Mouse (Mus musculus): ENCODE data around the gene Ttc27. TPM values are rescaled to one million over a fixed set of nuclear protein-coding genes. Genes with fewer than 3 reads are reported as not detected.

The Ttc27 gene
- polyA plus RNA-seq, 1 experiment from 2014 or later, result 22.9 TPM

DNA sequence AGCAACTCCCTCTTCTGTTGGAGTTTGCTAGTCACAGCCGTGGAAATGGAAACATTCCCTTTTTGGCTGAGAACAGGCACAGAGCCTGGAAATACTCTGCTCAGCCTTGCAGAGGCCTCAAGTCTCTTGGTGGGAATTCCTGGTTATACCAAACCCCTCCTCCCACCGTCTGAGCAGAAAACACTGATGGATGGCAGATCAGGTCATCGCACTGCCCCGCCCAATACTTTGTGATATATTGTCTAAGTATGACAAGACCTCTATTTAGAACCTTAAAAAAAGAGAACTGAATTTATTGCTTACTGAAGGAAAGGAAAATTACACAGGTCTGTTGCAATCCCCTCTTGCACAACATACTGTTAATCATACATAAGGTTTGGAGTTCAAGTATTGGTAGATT lies 6.8 kb upstream of the Ttc27 start:
- 83% methylated on average over 4 of the region's 4 CpGs for WGBS
- Histone ChIP-seq H3K4me2 (no peak overlapping the region), H3K27ac (no peak overlapping the region), H3K27me3 (peaks cover 7% of the 10 kb centered on the region; the same call in 1 of the 2 replicates), H3K4me1 (no peaks in the 10 kb centered on the region), H3K4me3 (replicated peaks) (no peak overlapping the region), H3K36me3 (replicated peaks) (no peaks in the 10 kb centered on the region), H3K9ac (no peak overlapping the region), H3K9me3 (no peaks in the 10 kb centered on the region)
- no peak for ATAC-seq (ENCODE audit: low FRiP score)

GRCm38 (mm10) chr17:74711627-74712026 lies 5.9 kb upstream of the Ttc27 start:
- H3K9ac ChIP-seq, result no peak overlapping the region
- 91% methylated on average over 8 of the region's 8 CpGs for WGBS
- H3K4me2 ChIP-seq, result no peak overlapping the region
- H3K36me3 ChIP-seq (replicated peaks), result no peaks in the 10 kb centered on the region
- no peak overlapping the region for H3K4me3 ChIP-seq (replicated peaks)
- ATAC-seq (ENCODE audit: low FRiP score), result no peak
- H3K27ac ChIP-seq, result no peak overlapping the region
- no peaks in the 10 kb centered on the region for H3K9me3 ChIP-seq
- H3K4me1 ChIP-seq, result no peaks in the 10 kb centered on the region
- H3K27me3 ChIP-seq, result peaks cover 12% of the 10 kb centered on the region; the same call in 1 of the 2 replicates

DNA sequence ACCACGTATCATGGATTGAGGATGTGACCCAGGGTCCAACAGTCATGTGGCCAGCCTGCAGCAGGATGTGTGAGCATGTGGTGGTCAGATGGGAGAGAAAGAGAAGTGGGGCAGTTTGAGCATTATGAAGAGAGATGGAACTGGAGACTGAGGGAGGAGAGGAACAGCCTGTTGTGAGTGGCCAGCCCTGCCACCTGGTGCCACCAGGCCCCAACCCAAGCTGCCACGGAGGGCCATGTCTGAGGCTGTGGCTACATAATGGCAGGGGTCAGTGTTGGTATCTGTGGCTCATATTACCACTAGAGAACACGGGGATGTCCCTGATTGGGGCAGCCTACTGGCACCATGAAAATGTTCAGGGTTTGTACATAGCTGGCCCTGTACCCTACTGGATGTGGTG lies 2.4 kb upstream of the Ttc27 start:
- Histone ChIP-seq H3K9me3 (no peaks in the 10 kb centered on the region), H3K4me3 (replicated peaks) (no peak overlapping the region), H3K4me1 (peaks cover 8% of the 10 kb centered on the region), H3K36me3 (replicated peaks) (no peaks in the 10 kb centered on the region), H3K4me2 (no peak overlapping the region), H3K9ac (no peak overlapping the region), H3K27ac (no peak overlapping the region), H3K27me3 (peaks cover 12% of the 10 kb centered on the region; the same call in 1 of the 2 replicates)
- no peak for ATAC-seq (ENCODE audit: low FRiP score)
- 55% methylated on average over 3 of the region's 3 CpGs for WGBS

- H3K4me3 ChIP-seq (replicated peaks), result no peak overlapping the region
- H3K4me1 ChIP-seq, result peaks cover 8% of the 10 kb centered on the region
- H3K36me3 ChIP-seq (replicated peaks), result no peaks in the 10 kb centered on the region
- H3K27ac ChIP-seq, result no peak overlapping the region
- ATAC-seq (ENCODE audit: low FRiP score), result no peak
- no peak overlapping the region for H3K9ac ChIP-seq
- H3K4me2 ChIP-seq, result no peak overlapping the region
- no peaks in the 10 kb centered on the region for H3K9me3 ChIP-seq
- WGBS, result 55% methylated on average over 1 of the region's 1 CpGs
- H3K27me3 ChIP-seq, result peaks cover 12% of the 10 kb centered on the region; the same call in 1 of the 2 replicates
Measured at GRCm38 (mm10) chr17:74715724-74716123, 1.8 kb upstream of the Ttc27 start.

GRCm38 (mm10) chr17:74716643-74717042 lies 889 bp upstream of the Ttc27 start:
- H3K4me2 ChIP-seq, result peak overlapping the region; percentile 80; the same call in 1 of the 2 replicates
- ATAC-seq (ENCODE audit: low FRiP score), result no peak
- H3K4me3 ChIP-seq (replicated peaks), result peak overlapping the region; percentile 80; the same call in 1 of the 2 replicates
- peaks cover 3% of the 10 kb centered on the region; the same call in 1 of the 2 replicates for H3K36me3 ChIP-seq (replicated peaks)
- no peaks in the 10 kb centered on the region for H3K9me3 ChIP-seq
- no peak overlapping the region for H3K9ac ChIP-seq
- H3K27me3 ChIP-seq, result peaks cover 12% of the 10 kb centered on the region; the same call in 1 of the 2 replicates
- H3K4me1 ChIP-seq, result peaks cover 8% of the 10 kb centered on the region
- WGBS, result 72% methylated on average over 3 of the region's 3 CpGs
- no peak overlapping the region for H3K27ac ChIP-seq

DNA sequence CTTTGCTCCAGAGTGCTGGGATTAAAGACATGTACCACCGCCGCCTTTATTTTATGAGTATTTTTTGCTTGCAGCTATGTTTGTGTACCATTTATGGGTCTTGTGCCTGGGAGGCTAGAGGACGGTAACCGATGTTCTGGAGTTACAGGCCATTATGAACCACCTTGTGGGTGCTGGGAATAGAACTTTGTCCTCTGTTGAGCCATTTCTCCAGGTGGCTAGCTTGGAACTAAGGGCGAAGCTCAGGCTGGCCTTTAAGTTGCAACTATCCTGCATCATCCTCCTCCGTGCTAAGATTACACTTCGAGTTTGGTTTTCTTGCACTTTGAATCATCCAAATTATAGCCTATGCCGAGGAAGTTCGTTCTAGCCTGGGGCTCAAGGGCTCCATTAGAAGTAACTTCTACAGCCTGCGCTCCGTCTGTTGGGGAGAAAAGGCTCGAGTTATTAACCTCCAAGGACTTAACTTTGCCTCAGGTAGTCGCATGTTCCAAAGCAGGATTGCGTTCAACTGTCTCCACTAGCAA lies 378 bp upstream of the Ttc27 start:
- ATAC-seq (ENCODE audit: low FRiP score), result peak; percentile 58

GRCm38 (mm10) chr17:74732872-74733271 lies 15.3 kb downstream of the Ttc27 start:
- Histone ChIP-seq H3K9ac (no peak overlapping the region), H3K4me3 (replicated peaks) (no peak overlapping the region), H3K36me3 (replicated peaks) (no peaks in the 10 kb centered on the region; the same call in 1 of the 2 replicates), H3K9me3 (no peaks in the 10 kb centered on the region), H3K27me3 (no peaks in the 10 kb centered on the region), H3K4me1 (no peaks in the 10 kb centered on the region), H3K27ac (no peak overlapping the region), H3K4me2 (no peak overlapping the region)
- no peak for ATAC-seq (ENCODE audit: low FRiP score)

More for the DNA sequence above, 378 bp upstream of the Ttc27 start:
- H3K4me2 ChIP-seq, result peak overlapping the region; percentile 80
- no peak overlapping the region for H3K27ac ChIP-seq
- no peaks in the 10 kb centered on the region for H3K9me3 ChIP-seq
- H3K36me3 ChIP-seq (replicated peaks), result peaks cover 7% of the 10 kb centered on the region
- peak overlapping the region; percentile 80 for H3K4me3 ChIP-seq (replicated peaks)
- H3K27me3 ChIP-seq, result peaks cover 12% of the 10 kb centered on the region; the same call in 1 of the 2 replicates
- peaks cover 8% of the 10 kb centered on the region for H3K4me1 ChIP-seq
- peak overlapping the region; percentile 54 for H3K9ac ChIP-seq
- 10% methylated on average over 14 of the region's 14 CpGs for WGBS

- no peaks in the 10 kb centered on the region for H3K27me3 ChIP-seq
- H3K4me2 ChIP-seq, result no peak overlapping the region
- H3K9me3 ChIP-seq, result no peaks in the 10 kb centered on the region
- ATAC-seq (ENCODE audit: low FRiP score), result no peak
- no peaks in the 10 kb centered on the region for H3K4me1 ChIP-seq
- no peak overlapping the region for H3K27ac ChIP-seq
- no peak overlapping the region for H3K4me3 ChIP-seq (replicated peaks)
- no peaks in the 10 kb centered on the region for H3K36me3 ChIP-seq (replicated peaks)
- WGBS, result 90% methylated on average over 11 of the region's 11 CpGs
- no peak overlapping the region for H3K9ac ChIP-seq
Measured at GRCm38 (mm10) chr17:74735392-74735791, 17.9 kb downstream of the Ttc27 start.

DNA sequence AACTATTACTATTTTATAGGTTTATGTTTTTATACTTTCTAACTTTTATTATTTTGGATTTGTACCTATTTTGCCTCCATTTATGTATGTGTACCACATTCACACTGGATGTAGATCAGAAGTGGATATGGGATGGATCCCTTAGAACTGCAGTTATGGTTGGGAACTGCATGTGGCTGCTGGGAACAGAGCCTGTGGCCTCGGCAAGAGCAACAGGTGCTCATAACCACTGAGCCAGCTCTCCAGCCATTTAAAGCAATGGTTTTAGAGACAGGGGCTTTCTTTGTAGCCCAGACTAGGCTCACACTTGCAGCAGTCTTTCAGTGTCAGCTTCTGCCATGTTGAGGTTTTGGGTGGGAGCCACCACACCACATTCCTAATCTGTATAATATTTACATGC lies 32.1 kb downstream of the Ttc27 start:
- Histone ChIP-seq H3K9ac (no peak overlapping the region), H3K4me2 (no peak overlapping the region), H3K9me3 (no peaks in the 10 kb centered on the region), H3K4me3 (replicated peaks) (no peak overlapping the region), H3K27ac (no peak overlapping the region), H3K36me3 (replicated peaks) (no peaks in the 10 kb centered on the region; the same call in 1 of the 2 replicates), H3K4me1 (no peaks in the 10 kb centered on the region), H3K27me3 (no peaks in the 10 kb centered on the region)
- no peak for ATAC-seq (ENCODE audit: low FRiP score)
- WGBS, result 91% methylated on average over 1 of the region's 1 CpGs

DNA sequence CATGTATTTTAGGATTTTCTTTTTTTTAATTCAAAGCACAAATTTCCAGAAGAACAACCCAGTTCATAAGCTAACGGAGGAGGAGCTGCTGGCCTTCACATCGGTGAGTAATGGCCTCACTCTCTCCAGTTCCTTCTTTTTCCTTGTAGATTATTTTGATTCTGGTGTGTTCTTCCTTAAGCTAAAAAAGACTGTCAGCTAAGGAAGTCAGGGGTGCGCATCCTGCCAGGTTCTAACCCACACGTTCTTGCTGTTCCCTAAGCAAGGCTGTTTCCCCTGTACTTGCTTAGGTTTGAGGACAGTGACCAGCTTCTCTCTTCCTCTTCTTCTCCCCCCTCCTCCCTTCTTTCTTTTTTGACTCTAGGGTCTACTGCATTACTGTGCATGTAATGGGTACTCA lies 33.5 kb downstream of the Ttc27 start:
- no peak overlapping the region for H3K4me3 ChIP-seq (replicated peaks)
- WGBS, result 91% methylated on average over 4 of the region's 4 CpGs
- H3K27ac ChIP-seq, result no peak overlapping the region

DNA sequence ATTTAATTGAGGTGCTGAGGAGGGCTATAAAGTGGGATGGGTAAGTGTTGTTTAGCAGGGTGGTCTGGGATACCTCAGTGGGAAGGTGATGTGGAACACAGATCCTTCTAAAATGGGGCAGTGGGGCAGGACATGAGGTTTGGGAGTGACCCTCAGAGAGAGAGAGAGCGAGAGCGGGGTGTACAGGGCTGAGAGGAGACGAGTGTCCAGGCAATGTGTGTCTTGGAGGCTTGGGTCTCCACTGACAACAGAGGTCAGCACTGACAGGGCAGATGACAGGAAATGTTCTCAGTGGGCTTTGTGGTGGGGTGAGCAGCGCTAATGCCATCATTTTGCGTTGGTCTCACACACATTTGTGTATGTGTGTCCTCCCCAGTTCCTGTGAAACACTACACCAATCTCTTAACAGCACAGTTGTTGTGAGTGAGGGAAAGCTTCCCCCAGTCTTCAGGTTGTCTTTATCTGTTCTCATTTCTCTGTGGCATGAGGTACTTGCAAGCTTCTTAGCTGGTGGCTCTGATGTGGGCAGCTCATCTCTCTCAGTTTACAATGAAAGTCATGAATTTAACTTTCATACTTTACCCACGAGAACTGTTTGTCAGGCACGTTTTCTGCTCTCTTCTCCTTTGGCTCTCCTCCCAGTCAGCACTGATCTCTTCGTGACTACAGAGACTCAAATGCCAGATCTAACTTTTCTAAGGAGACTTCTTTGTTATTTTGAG lies 35.5 kb downstream of the Ttc27 start:
- Histone ChIP-seq H3K4me2 (no peak overlapping the region), H3K4me1 (no peaks in the 10 kb centered on the region), H3K36me3 (replicated peaks) (no peaks in the 10 kb centered on the region; the same call in 1 of the 2 replicates), H3K27me3 (no peaks in the 10 kb centered on the region), H3K9ac (no peak overlapping the region), H3K9me3 (no peaks in the 10 kb centered on the region), H3K27ac (no peak overlapping the region), H3K4me3 (replicated peaks) (no peak overlapping the region)
- no peak for ATAC-seq (ENCODE audit: low FRiP score)
- 89% methylated on average over 8 of the region's 8 CpGs for WGBS

More for the DNA sequence above, 33.5 kb downstream of the Ttc27 start:
- H3K36me3 ChIP-seq (replicated peaks), result no peaks in the 10 kb centered on the region; the same call in 1 of the 2 replicates
- H3K9me3 ChIP-seq, result no peaks in the 10 kb centered on the region
- no peak for ATAC-seq (ENCODE audit: low FRiP score)
- H3K9ac ChIP-seq, result no peak overlapping the region
- H3K4me2 ChIP-seq, result no peak overlapping the region
- H3K4me1 ChIP-seq, result no peaks in the 10 kb centered on the region
- H3K27me3 ChIP-seq, result no peaks in the 10 kb centered on the region

- Histone ChIP-seq H3K36me3 (replicated peaks) (no peaks in the 10 kb centered on the region; the same call in 1 of the 2 replicates), H3K4me2 (no peak overlapping the region), H3K27ac (no peak overlapping the region), H3K4me3 (replicated peaks) (no peak overlapping the region), H3K9me3 (no peaks in the 10 kb centered on the region), H3K9ac (no peak overlapping the region), H3K27me3 (no peaks in the 10 kb centered on the region), H3K4me1 (no peaks in the 10 kb centered on the region)
- WGBS, result 90% methylated on average over 5 of the region's 5 CpGs
- ATAC-seq (ENCODE audit: low FRiP score), result no peak
Measured at GRCm38 (mm10) chr17:74753628-74754104, 36.1 kb downstream of the Ttc27 start.
